In genomic region chr17:85776876-85777275, GRCm38 (mm10) we compare ENCODE assay signal across 13 mouse cellular contexts.
DNase-seq lines count a peak whose midpoint lies in the region; ATAC-seq and TF ChIP-seq lines count a peak whose summit lies in the region.
"Had no signal": no experiment of that assay in that cellular context is flagged by ENCODE, and none has a peak within 500 bp of the region (broad histone marks: within the 10 kb centered on the region; RNA-seq: fewer than 3 reads in every experiment).

No protein-coding gene starts in this region.

- H3K9ac ChIP-seq in hindbrain, embryonic 15.5 days: no peak overlapping the region
- no peak overlapping the region for H3K9ac ChIP-seq in midbrain, embryonic 12.5 days (replicated peaks)
- H3K9ac ChIP-seq in heart, adult 2 months (ENCODE audit: low read depth, low read length): no peak overlapping the region
- H3K9ac ChIP-seq in stomach, postnatal 0 days (ENCODE audit: low read length): no peak overlapping the region
- H3K9ac ChIP-seq: limb, embryonic 12.5 days had no signal

- TF ChIP-seq EP300 in heart, adult 2 months (IDR thresholded peaks at IDR 0.05; ENCODE audit: insufficient read depth, low read depth, low read length): no peak
- TF ChIP-seq EP300 in stomach, postnatal 0 days (optimal IDR thresholded peaks at IDR 0.05): no peak

- no peak overlapping the region for H3K27ac ChIP-seq in hindbrain, embryonic 15.5 days (replicated peaks)
- no peak overlapping the region for H3K27ac ChIP-seq in hindbrain, embryonic 10.5 days
- no peak overlapping the region for H3K27ac ChIP-seq in midbrain, embryonic 12.5 days (replicated peaks)
- H3K27ac ChIP-seq in heart, adult 2 months: no peak overlapping the region
- H3K27ac ChIP-seq in stomach, postnatal 0 days (replicated peaks): no peak overlapping the region
- H3K27ac ChIP-seq: embryonic facial prominence, embryonic 10.5 days; limb, embryonic 12.5 days had no signal

- ATAC-seq in hindbrain, embryonic 15.5 days (ENCODE audit: low FRiP score, low read depth): peak; percentile 96
- peak; percentile 62; the same call in 1 of the 2 replicates for ATAC-seq in midbrain, embryonic 12.5 days (ENCODE audit: low FRiP score, low read depth)
- ATAC-seq in stomach, postnatal 0 days (ENCODE audit: low FRiP score, low TSS enrichment): no peak
- ATAC-seq: inflammation-experienced regulatory T-cells, adult 6 months had no signal

- intact Hi-C loops in heart, adult 2 months (cut with DNase I): no loop called here

- WGBS in hindbrain, embryonic 15.5 days: 42% methylated on average over 3 of the region's 3 CpGs
- WGBS in hindbrain, embryonic 10.5 days: 76% methylated on average over 3 of the region's 3 CpGs
- WGBS in midbrain, embryonic 12.5 days: 60% methylated on average over 3 of the region's 3 CpGs
- 70% methylated on average over 3 of the region's 3 CpGs for WGBS in heart, adult 2 months
- 73% methylated on average over 3 of the region's 3 CpGs for WGBS in stomach, postnatal 0 days

- H3K4me3 ChIP-seq in hindbrain, embryonic 15.5 days: no peak overlapping the region
- no peak overlapping the region for H3K4me3 ChIP-seq in hindbrain, embryonic 10.5 days
- H3K4me3 ChIP-seq in midbrain, embryonic 12.5 days: no peak overlapping the region
- H3K4me3 ChIP-seq in heart, adult 2 months: no peak overlapping the region
- H3K4me3 ChIP-seq in stomach, postnatal 0 days (ENCODE audit: low read depth, low read length): no peak overlapping the region
- H3K4me3 ChIP-seq: embryonic facial prominence, embryonic 10.5 days; limb, embryonic 12.5 days had no signal

- TF ChIP-seq CTCF in heart, adult 2 months (IDR thresholded peaks at IDR 0.05): no peak
- no peak for TF ChIP-seq CTCF in stomach, postnatal 0 days (IDR thresholded peaks at IDR 0.05; ENCODE audit: low read depth)

- H3K4me2 ChIP-seq in hindbrain, embryonic 15.5 days: no peak overlapping the region
- no peak overlapping the region for H3K4me2 ChIP-seq in midbrain, embryonic 12.5 days (replicated peaks)
- no peak overlapping the region for H3K4me2 ChIP-seq in stomach, postnatal 0 days (replicated peaks; ENCODE audit: low read depth)
- H3K4me2 ChIP-seq: limb, embryonic 12.5 days had no signal

- H3K4me1 ChIP-seq in hindbrain, embryonic 15.5 days (replicated peaks): peaks cover 4% of the 10 kb centered on the region; the same call in 1 of the 2 replicates
- H3K4me1 ChIP-seq in hindbrain, embryonic 10.5 days (replicated peaks): peaks cover 18% of the 10 kb centered on the region
- peaks cover 6% of the 10 kb centered on the region; the same call in 1 of the 2 replicates for H3K4me1 ChIP-seq in midbrain, embryonic 12.5 days
- no peaks in the 10 kb centered on the region for H3K4me1 ChIP-seq in heart, adult 2 months (ENCODE audit: control insufficient read depth, insufficient read depth, low read length)
- H3K4me1 ChIP-seq in stomach, postnatal 0 days (replicated peaks; ENCODE audit: control insufficient read depth, insufficient read depth): no peaks in the 10 kb centered on the region

- no peaks in the 10 kb centered on the region for H3K36me3 ChIP-seq in hindbrain, embryonic 15.5 days
- no peaks in the 10 kb centered on the region for H3K36me3 ChIP-seq in hindbrain, embryonic 10.5 days
- no peaks in the 10 kb centered on the region for H3K36me3 ChIP-seq in midbrain, embryonic 12.5 days
- no peaks in the 10 kb centered on the region for H3K36me3 ChIP-seq in heart, adult 2 months (ENCODE audit: control insufficient read depth, insufficient read depth, low read length)
- H3K36me3 ChIP-seq in stomach, postnatal 0 days (ENCODE audit: control insufficient read depth, insufficient read depth, low read length): no peaks in the 10 kb centered on the region
- H3K36me3 ChIP-seq: embryonic facial prominence, embryonic 10.5 days; limb, embryonic 12.5 days had no signal

- H3K9me3 ChIP-seq in hindbrain, embryonic 15.5 days: no peaks in the 10 kb centered on the region
- H3K9me3 ChIP-seq in hindbrain, embryonic 10.5 days: no peaks in the 10 kb centered on the region
- H3K9me3 ChIP-seq in midbrain, embryonic 12.5 days: no peaks in the 10 kb centered on the region
- no peaks in the 10 kb centered on the region for H3K9me3 ChIP-seq in stomach, postnatal 0 days (ENCODE audit: control insufficient read depth, low read length)
- H3K9me3 ChIP-seq: embryonic facial prominence, embryonic 10.5 days; limb, embryonic 12.5 days had no signal

- 0 out of 2 replicates have a peak, but pooled peaks cover 5% of the 10 kb centered on the region for H3K27me3 ChIP-seq in hindbrain, embryonic 15.5 days
- H3K27me3 ChIP-seq in hindbrain, embryonic 10.5 days (ENCODE audit: insufficient read depth, poor library complexity, severe bottlenecking): peaks cover 14% of the 10 kb centered on the region; the same call in 1 of the 2 replicates
- peaks cover 31% of the 10 kb centered on the region for H3K27me3 ChIP-seq in midbrain, embryonic 12.5 days
- H3K27me3 ChIP-seq in heart, adult 2 months (ENCODE audit: control insufficient read depth, insufficient read depth, low read length): no peaks in the 10 kb centered on the region; the same call in 1 of the 2 replicates
- no peaks in the 10 kb centered on the region for H3K27me3 ChIP-seq in stomach, postnatal 0 days (ENCODE audit: control insufficient read depth, insufficient read depth, low read length)

- DNase-seq in hindbrain, embryonic 10.5 days (ENCODE audit: low spot score): no peak
- peak; percentile 7 for DNase-seq in layer of hippocampus, adult 9-10 months (ENCODE audit: low spot score)
- DNase-seq in heart, adult 2 months: no peak
- no peak for DNase-seq in stomach, postnatal 0 days (ENCODE audit: low spot score)
- DNase-seq in gastrocnemius, postnatal 25 days: no peak
- no peak for DNase-seq in natural killer cell, adult 2 months (ENCODE audit: low spot score in 2 of 2)
- DNase-seq: heart, adult 11 months; lung, postnatal 14 days had no signal

- no peaks in the 10 kb centered on the region for H3K79me2 ChIP-seq in heart, adult 2 months (replicated peaks; ENCODE audit: control insufficient read depth, insufficient read depth, low read length)

- TF ChIP-seq POLR2A in heart, adult 2 months (IDR thresholded peaks at IDR 0.05; ENCODE audit: insufficient read depth, low read depth, low read length): no peak
